Mouse (Mus musculus): ENCODE measurements around the gene Spata13.

- TF ChIP-seq EP300 (IDR thresholded peaks at IDR 0.05; ENCODE audit: low read depth): no peak
- TF ChIP-seq CTCF (IDR thresholded peaks at IDR 0.05; ENCODE audit: low read depth): no peak
Observed at GRCm38 (mm10) chr14:60609160-60609559, 24.6 kb upstream of the Spata13 start.
